Mouse (Mus musculus): Measurements from ENCODE around the gene Syndig1.

- no peak for TF ChIP-seq GATA1 (IDR thresholded peaks at IDR 0.05; ENCODE audit: borderline replicate concordance, low read length)
- no peak for TF ChIP-seq FLI1 (IDR thresholded peaks at IDR 0.05; ENCODE audit: low read length)
Observed at GRCm38 (mm10) chr2:149798613-149799012, 30.4 kb upstream of the Syndig1 start.
